Mouse (Mus musculus): ENCODE measurements around the gene Hnrnpul1. TPM values are rescaled to one million over a fixed set of nuclear protein-coding genes. Genes with fewer than 3 reads are reported as not detected.

Hnrnpul1 gene
- polyA plus RNA-seq, 1 experiment = 123 TPM

GRCm38 (mm10) chr7:25789129-25789440, 34.5 kb upstream of the Hnrnpul1 start:
- TF ChIP-seq POLR2A (IDR thresholded peaks at IDR 0.05; ENCODE audit: borderline replicate concordance, low read depth, low read length) (no peak), CTCF (IDR thresholded peaks at IDR 0.05; ENCODE audit: low read depth, low read length) (no peak)
- H3K4me1 ChIP-seq (ENCODE audit: control insufficient read depth, insufficient read depth, low read length) = peaks cover 22% of the 10 kb centered on the region
- no peak overlapping the region for H3K4me3 ChIP-seq (ENCODE audit: insufficient read depth, low read length)
- H3K27ac ChIP-seq (ENCODE audit: insufficient read depth, low read depth, low read length) = no peak overlapping the region

GRCm38 (mm10) chr7:25788220-25789128, 33.9 kb upstream of the Hnrnpul1 start, which contains the start of gene Axl:
Gene Axl (minus strand): TSS chr7:25788705.
- Histone ChIP-seq H3K4me1 (ENCODE audit: control insufficient read depth, insufficient read depth, low read length) (peaks cover 22% of the 10 kb centered on the region), H3K4me3 (ENCODE audit: insufficient read depth, low read length) (no peak within 1 kb of the TSS), H3K27ac (ENCODE audit: insufficient read depth, low read depth, low read length) (no peak within 1 kb of the TSS)
- TF ChIP-seq CTCF (IDR thresholded peaks at IDR 0.05; ENCODE audit: low read depth, low read length) (no peak), POLR2A (IDR thresholded peaks at IDR 0.05; ENCODE audit: borderline replicate concordance, low read depth, low read length) (no peak)

DNA sequence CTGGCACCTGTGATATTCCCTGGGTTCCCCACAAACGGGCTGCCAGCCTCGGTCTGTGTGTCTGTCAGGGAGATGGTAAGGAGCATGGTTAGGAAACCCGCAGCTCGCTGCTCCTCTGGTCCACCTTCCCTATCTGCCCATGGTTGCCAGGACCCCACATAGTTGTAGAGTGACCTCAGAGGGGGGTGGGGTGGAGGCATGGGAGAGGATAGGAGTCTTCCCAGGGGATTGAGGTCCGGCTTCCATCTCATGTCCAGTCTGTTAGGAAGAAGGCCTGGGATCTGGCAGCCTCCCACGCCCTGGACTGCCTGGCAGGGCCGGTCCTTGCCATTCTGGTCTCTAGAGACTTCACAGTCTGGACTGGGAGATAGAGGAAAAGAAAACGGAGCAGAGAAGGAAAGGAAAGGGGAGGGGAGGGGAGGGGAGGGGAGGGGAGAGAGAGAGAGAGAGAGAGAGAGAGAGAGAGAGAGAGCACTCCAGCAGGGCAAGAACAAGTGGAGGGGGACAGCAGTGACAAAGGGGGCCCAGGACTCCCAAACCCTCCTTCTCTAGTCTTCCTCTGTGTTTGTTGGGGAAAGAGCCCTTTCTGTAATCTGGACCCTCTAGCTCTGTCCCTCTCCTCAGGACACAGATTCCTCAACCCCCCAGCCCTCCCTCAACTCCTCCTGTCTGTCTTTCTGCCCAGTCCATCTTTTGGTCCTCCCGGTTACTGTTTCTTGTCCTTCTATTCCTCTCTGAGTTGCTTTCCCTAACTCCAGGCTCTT, 33.1 kb upstream of the Hnrnpul1 start:
- Histone ChIP-seq H3K27ac (ENCODE audit: insufficient read depth, low read depth, low read length) (no peak overlapping the region), H3K4me3 (ENCODE audit: insufficient read depth, low read length) (no peak overlapping the region), H3K4me1 (ENCODE audit: control insufficient read depth, insufficient read depth, low read length) (peaks cover 22% of the 10 kb centered on the region)
- TF ChIP-seq CTCF (IDR thresholded peaks at IDR 0.05; ENCODE audit: low read depth, low read length) = no peak
- TF ChIP-seq POLR2A (IDR thresholded peaks at IDR 0.05; ENCODE audit: borderline replicate concordance, low read depth, low read length) = no peak

DNA sequence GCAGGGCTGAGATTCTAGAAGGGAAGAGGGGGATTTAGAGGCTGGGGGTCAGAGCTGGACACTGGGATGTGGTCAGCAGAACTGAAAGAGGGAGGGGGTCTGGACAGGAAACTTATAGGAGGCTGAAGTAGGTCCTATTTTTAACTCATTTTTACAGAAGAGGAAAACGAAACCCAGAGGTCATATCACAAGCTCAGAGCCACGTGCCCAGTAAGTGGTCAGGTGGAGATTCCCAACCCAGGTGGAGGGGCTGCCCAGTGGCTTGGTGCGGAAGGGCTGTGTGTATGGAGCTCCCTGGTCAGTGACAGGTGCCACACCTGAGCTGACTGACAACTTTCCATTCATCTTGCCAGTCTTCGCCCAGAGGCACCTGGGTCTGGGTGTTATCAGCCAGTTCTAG, 32.4 kb upstream of the Hnrnpul1 start:
- H3K27ac ChIP-seq (ENCODE audit: insufficient read depth, low read depth, low read length) = no peak overlapping the region
- TF ChIP-seq CTCF (IDR thresholded peaks at IDR 0.05; ENCODE audit: low read depth, low read length) = no peak
- no peak for TF ChIP-seq POLR2A (IDR thresholded peaks at IDR 0.05; ENCODE audit: borderline replicate concordance, low read depth, low read length)

GRCm38 (mm10) chr7:25785752-25786151, 31.2 kb upstream of the Hnrnpul1 start:
- H3K27ac ChIP-seq (ENCODE audit: insufficient read depth, low read depth, low read length) = no peak overlapping the region

More for the DNA sequence above, 32.4 kb upstream of the Hnrnpul1 start:
- Histone ChIP-seq H3K4me3 (ENCODE audit: insufficient read depth, low read length) (no peak overlapping the region), H3K4me1 (ENCODE audit: control insufficient read depth, insufficient read depth, low read length) (peaks cover 26% of the 10 kb centered on the region)

GRCm38 (mm10) chr7:25784808-25785207, 30.3 kb upstream of the Hnrnpul1 start:
- H3K27ac ChIP-seq (ENCODE audit: insufficient read depth, low read depth, low read length) = no peak overlapping the region
- peaks cover 19% of the 10 kb centered on the region for H3K4me1 ChIP-seq (ENCODE audit: control insufficient read depth, insufficient read depth, low read length)
- TF ChIP-seq POLR2A (IDR thresholded peaks at IDR 0.05; ENCODE audit: borderline replicate concordance, low read depth, low read length) (no peak), CTCF (IDR thresholded peaks at IDR 0.05; ENCODE audit: low read depth, low read length) (no peak)
- no peak overlapping the region for H3K4me3 ChIP-seq (ENCODE audit: insufficient read depth, low read length)

More at GRCm38 (mm10) chr7:25785752-25786151, 31.2 kb upstream of the Hnrnpul1 start:
- no peak overlapping the region for H3K4me3 ChIP-seq (ENCODE audit: insufficient read depth, low read length)
- H3K4me1 ChIP-seq (ENCODE audit: control insufficient read depth, insufficient read depth, low read length) = peaks cover 26% of the 10 kb centered on the region
- no peak for TF ChIP-seq CTCF (IDR thresholded peaks at IDR 0.05; ENCODE audit: low read depth, low read length)
- no peak for TF ChIP-seq POLR2A (IDR thresholded peaks at IDR 0.05; ENCODE audit: borderline replicate concordance, low read depth, low read length)

DNA sequence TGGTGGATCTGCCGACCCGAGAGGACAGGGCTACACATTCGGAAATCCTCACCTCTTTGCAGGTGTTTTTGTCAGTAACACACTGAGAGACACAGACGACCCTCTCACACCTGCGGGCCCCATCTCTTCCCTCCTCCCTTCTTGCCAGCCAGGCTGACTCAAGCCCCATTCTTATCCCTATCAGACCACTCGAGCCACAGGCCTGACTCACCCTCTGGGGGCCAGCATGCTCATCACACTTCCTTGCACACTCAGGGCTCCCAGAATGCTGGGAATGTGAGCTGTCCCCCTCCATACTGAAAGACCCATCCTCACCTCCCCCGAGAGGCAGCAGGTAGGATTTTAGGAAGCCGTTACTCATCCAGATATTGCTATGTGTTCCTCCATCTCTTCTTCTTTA, 29.2 kb upstream of the Hnrnpul1 start:
- H3K27ac ChIP-seq (ENCODE audit: insufficient read depth, low read depth, low read length) = no peak overlapping the region
- H3K4me3 ChIP-seq (ENCODE audit: insufficient read depth, low read length) = no peak overlapping the region
- TF ChIP-seq POLR2A (IDR thresholded peaks at IDR 0.05; ENCODE audit: borderline replicate concordance, low read depth, low read length) (no peak), CTCF (IDR thresholded peaks at IDR 0.05; ENCODE audit: low read depth, low read length) (no peak)
- H3K4me1 ChIP-seq (ENCODE audit: control insufficient read depth, insufficient read depth, low read length) = peaks cover 19% of the 10 kb centered on the region

GRCm38 (mm10) chr7:25782744-25783143, 28.2 kb upstream of the Hnrnpul1 start:
- H3K4me3 ChIP-seq (ENCODE audit: insufficient read depth, low read length) = no peak overlapping the region
- H3K27ac ChIP-seq (ENCODE audit: insufficient read depth, low read depth, low read length) = no peak overlapping the region
- TF ChIP-seq CTCF (IDR thresholded peaks at IDR 0.05; ENCODE audit: low read depth, low read length) = no peak
- H3K4me1 ChIP-seq (ENCODE audit: control insufficient read depth, insufficient read depth, low read length) = peaks cover 19% of the 10 kb centered on the region

GRCm38 (mm10) chr7:25781937-25782610, 27.5 kb upstream of the Hnrnpul1 start:
- TF ChIP-seq POLR2A (IDR thresholded peaks at IDR 0.05; ENCODE audit: borderline replicate concordance, low read depth, low read length) = no peak
- no peak for TF ChIP-seq CTCF (IDR thresholded peaks at IDR 0.05; ENCODE audit: low read depth, low read length)
- Histone ChIP-seq H3K4me1 (ENCODE audit: control insufficient read depth, insufficient read depth, low read length) (peaks cover 15% of the 10 kb centered on the region), H3K27ac (ENCODE audit: insufficient read depth, low read depth, low read length) (no peak overlapping the region), H3K4me3 (ENCODE audit: insufficient read depth, low read length) (no peak overlapping the region)
